Mouse (Mus musculus): ENCODE data around the gene Epn2.

The Epn2 gene

GRCm38 (mm10) chr11:61489874-61490273 is 89.6 kb downstream of the Epn2 start:
- DNase-seq (ENCODE audit: low read depth, low spot score): no peak

GRCm38 (mm10) chr11:61489085-61489484 is 90.4 kb downstream of the Epn2 start:
- DNase-seq (ENCODE audit: low read depth, low spot score): no peak

DNA sequence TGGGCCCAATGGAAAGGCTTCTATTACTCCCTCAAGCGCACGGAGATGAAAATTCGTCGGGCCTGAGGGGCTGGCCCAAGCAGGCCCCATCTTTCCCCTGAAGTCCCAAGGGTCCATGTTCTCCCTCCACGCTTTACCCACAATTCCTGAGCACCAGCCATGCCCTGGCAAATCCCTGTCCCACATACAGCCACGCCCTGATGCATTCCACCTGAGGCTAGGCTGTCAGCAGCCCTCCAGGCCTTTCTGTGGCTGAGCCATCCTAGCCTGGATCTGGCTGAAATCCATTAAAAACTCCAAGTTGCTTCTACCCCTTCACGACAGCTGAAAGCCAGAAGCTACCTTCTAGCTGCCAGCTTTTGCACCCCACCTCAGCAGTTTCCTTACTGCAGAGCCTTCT is 91.6 kb downstream of the Epn2 start:
- no peak for DNase-seq (ENCODE audit: low read depth, low spot score)

GRCm38 (mm10) chr11:61487401-61487800 is 92.1 kb downstream of the Epn2 start:
- no peak for DNase-seq (ENCODE audit: low read depth, low spot score)

DNA sequence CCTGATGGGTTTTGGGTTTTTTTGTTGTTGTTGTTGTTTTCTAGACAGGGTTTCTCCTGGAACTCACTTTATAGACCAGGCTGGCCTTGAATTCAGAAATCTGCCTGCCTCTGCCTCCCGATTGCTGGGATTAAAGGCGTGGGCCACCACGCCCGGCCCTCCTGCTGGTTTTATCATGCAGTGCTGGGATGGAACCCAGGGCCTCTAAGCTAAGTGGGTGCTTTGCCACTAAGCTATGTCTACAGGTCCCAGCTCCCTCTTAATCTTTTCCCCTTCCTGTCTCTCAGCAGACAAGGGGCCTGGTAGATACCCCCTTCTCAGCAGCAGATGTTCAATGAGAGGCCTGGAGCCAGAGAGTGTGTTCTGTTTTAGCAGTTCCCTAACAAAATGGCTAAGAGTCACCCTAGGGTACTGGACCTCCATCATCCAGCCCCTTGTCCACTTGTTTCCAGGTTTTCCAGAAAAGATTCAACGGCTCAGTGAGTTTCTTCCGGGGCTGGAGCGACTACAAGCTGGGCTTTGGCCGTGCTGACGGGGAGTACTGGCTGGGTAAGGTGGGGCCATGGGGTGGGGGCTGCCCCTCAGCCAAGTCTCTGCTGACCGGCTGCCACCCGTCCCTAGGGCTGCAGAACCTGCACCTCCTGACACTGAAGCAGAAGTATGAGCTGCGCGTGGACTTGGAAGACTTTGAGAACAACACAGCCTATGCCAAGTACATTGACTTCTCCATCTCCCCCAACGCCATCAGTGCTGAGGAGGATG is 92.8 kb downstream of the Epn2 start:
- no peak for DNase-seq (ENCODE audit: low read depth, low spot score)

- no peak for DNase-seq (ENCODE audit: low read depth, low spot score)
Observed at GRCm38 (mm10) chr11:61485541-61486457, 93.7 kb downstream of the Epn2 start.

GRCm38 (mm10) chr11:61484613-61485540 is 94.6 kb downstream of the Epn2 start, which contains the start of gene Mfap4:
Gene Mfap4 (plus strand): TSS chr11:61485431.
- DNase-seq (ENCODE audit: low read depth, low spot score): peak; percentile 74

- no peak for DNase-seq (ENCODE audit: low read depth, low spot score)
Observed at GRCm38 (mm10) chr11:61484256-61484612, 95.3 kb downstream of the Epn2 start.

GRCm38 (mm10) chr11:61483226-61483845 is 96.2 kb downstream of the Epn2 start:
- DNase-seq (ENCODE audit: low read depth, low spot score): no peak

GRCm38 (mm10) chr11:61481239-61482090 is 98.0 kb downstream of the Epn2 start:
- no peak for DNase-seq (ENCODE audit: low read depth, low spot score)

- DNase-seq (ENCODE audit: low read depth, low spot score): no peak
Observed at GRCm38 (mm10) chr11:61478788-61479187, 100.7 kb downstream of the Epn2 start.

DNA sequence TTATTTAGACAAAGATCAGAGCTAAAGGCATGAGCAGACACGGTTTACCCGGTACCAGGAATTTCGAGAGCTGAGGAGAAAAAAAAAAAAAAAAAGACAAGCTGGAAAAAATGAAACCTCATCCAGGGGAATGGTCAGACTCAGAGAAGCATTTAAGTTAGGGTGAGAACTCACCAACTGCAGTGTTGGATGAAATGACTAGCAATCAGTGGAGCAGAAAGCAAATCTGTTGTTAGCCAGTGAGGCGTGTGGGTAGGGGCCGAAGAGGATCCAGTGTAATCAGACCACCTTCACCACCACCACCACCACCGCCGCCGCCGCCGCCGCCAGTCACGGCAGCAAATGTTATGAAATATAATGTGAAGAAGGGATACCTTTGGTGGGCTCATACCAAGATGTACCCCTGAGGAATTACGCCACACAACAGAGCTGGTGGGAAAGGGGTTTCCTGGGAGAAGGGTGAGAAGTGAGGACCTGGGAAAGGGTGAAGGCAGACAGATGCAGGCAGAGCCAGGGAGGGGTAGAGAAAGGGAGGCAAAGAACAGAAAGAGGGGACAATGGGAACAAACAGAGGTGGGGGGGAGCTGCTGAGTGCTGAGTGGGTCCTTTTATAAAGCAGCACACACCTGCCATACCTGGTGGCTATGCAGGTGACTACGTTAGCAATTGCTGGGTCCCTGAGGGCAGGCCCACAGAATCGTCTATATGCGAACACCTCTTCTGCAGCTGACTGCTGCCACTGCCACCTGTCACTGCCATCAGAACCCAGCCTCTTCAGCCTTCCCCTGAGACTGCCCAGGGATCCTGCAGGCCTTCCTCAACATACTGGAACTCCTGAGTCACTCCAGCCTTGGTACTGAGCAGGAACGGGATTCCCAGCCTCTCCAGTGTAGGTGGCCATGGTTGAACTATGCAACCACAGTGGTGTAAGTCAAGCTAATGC is 101.7 kb downstream of the Epn2 start:
- DNase-seq (ENCODE audit: low read depth, low spot score): no peak

DNA sequence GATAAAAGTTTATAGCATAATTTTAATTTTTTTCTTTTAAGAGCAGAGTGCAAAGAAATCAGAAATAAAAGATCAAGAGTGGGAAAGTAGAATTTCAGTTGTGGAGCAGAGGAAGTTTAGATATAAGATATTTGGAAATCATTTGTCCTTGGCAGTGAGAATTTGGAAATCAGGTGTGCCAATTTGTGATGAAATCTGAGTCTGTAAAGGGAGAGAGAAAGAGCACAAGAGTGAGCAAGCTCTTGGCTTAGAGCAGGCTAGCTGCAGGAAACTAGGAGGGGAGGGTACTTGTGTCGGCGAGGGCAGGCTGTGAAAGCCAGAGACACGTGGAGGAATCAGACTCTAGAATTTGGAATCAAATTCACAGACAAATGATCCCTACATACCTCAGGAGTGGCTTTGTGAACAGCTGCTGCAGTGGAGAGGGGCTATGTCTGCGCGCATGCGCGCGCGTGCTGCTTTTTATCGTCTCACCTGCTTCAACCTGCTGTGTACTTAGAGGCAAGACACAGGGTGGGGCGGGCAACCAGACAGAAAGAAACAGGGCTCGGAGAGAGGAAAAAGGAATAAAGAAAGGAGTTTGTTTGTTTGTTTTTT is 102.6 kb downstream of the Epn2 start:
- no peak for DNase-seq (ENCODE audit: low read depth, low spot score)

- no peak for DNase-seq (ENCODE audit: low read depth, low spot score)
Observed at GRCm38 (mm10) chr11:61473630-61474029, 105.9 kb downstream of the Epn2 start.

GRCm38 (mm10) chr11:61470880-61471279 is 108.6 kb downstream of the Epn2 start:
- DNase-seq (ENCODE audit: low read depth, low spot score): no peak

- DNase-seq (ENCODE audit: low read depth, low spot score): no peak
Observed at GRCm38 (mm10) chr11:61469317-61469917, 110.1 kb downstream of the Epn2 start.

- no peak for DNase-seq (ENCODE audit: low read depth, low spot score)
Observed at GRCm38 (mm10) chr11:61468534-61468933, 111.0 kb downstream of the Epn2 start.

All from embryo, embryonic 11.5 days (tissue).